8 mouse cellular contexts compared by ENCODE assay signal in genomic region chr10:94942449-94943041, GRCm38 (mm10). TPM values are rescaled to one million over a fixed set of nuclear protein-coding genes. Genes with fewer than 3 reads are reported as not detected.
DNase-seq lines count a peak whose midpoint lies in the region; ATAC-seq and TF ChIP-seq lines count a peak whose summit lies in the region.

No protein-coding gene starts in this region.

- H3K4me1 ChIP-seq in kidney, adult 2 months (ENCODE audit: control insufficient read depth, insufficient read depth, low read length) = no peaks in the 10 kb centered on the region
- H3K4me1 ChIP-seq in heart, embryonic 15.5 days (replicated peaks) = peaks cover 26% of the 10 kb centered on the region
- H3K4me1 ChIP-seq in limb, embryonic 14.5 days (ENCODE audit: control insufficient read depth, insufficient read depth, low read length) = peaks cover 14% of the 10 kb centered on the region
- H3K4me1 ChIP-seq in midbrain, embryonic 13.5 days (replicated peaks) = peaks cover 60% of the 10 kb centered on the region

- H3K9me3 ChIP-seq in heart, embryonic 15.5 days (replicated peaks) = no peaks in the 10 kb centered on the region
- no peaks in the 10 kb centered on the region for H3K9me3 ChIP-seq in limb, embryonic 14.5 days (ENCODE audit: control insufficient read depth, low read length)
- H3K9me3 ChIP-seq in midbrain, embryonic 13.5 days = no peaks in the 10 kb centered on the region

- peaks cover 7% of the 10 kb centered on the region for H3K27me3 ChIP-seq in kidney, adult 2 months (replicated peaks; ENCODE audit: control insufficient read depth, insufficient read depth, low read length)
- peaks cover 59% of the 10 kb centered on the region for H3K27me3 ChIP-seq in heart, embryonic 15.5 days
- peaks cover 49% of the 10 kb centered on the region for H3K27me3 ChIP-seq in limb, embryonic 14.5 days (ENCODE audit: control insufficient read depth, insufficient read depth, low read length)
- peaks cover 13% of the 10 kb centered on the region for H3K27me3 ChIP-seq in midbrain, embryonic 13.5 days

- no peak for ATAC-seq in heart, embryonic 15.5 days (replicated peaks; ENCODE audit: insufficient number of reproducible peaks, insufficient read depth, low FRiP score, low read depth)
- ATAC-seq in limb, embryonic 14.5 days (ENCODE audit: low FRiP score, low read depth) = peak; percentile 12; the same call in 1 of the 2 replicates
- ATAC-seq in midbrain, embryonic 13.5 days = peak; percentile 24; the same call in 1 of the 2 replicates

- no peak overlapping the region for H3K27ac ChIP-seq in kidney, adult 2 months (ENCODE audit: insufficient read depth, low read depth, low read length)
- peak overlapping the region; percentile 31; the same call in 1 of the 2 replicates for H3K27ac ChIP-seq in heart, embryonic 15.5 days
- no peak overlapping the region for H3K27ac ChIP-seq in limb, embryonic 14.5 days (replicated peaks; ENCODE audit: low read depth, low read length)
- H3K27ac ChIP-seq in midbrain, embryonic 13.5 days = peak overlapping the region; percentile 97

- peak overlapping the region; percentile 67 for H3K9ac ChIP-seq in heart, embryonic 15.5 days
- peak overlapping the region; percentile 66; the same call in 1 of the 2 replicates for H3K9ac ChIP-seq in limb, embryonic 14.5 days (ENCODE audit: low read depth, low read length, severe bottlenecking)
- H3K9ac ChIP-seq in midbrain, embryonic 13.5 days (replicated peaks) = peak overlapping the region; percentile 91

- no peak overlapping the region for H3K4me3 ChIP-seq in kidney, adult 2 months (ENCODE audit: insufficient read depth, low read depth, low read length)
- H3K4me3 ChIP-seq in heart, embryonic 15.5 days = peak overlapping the region; percentile 70
- peak overlapping the region; percentile 60 for H3K4me3 ChIP-seq in limb, embryonic 14.5 days (replicated peaks; ENCODE audit: low read length)
- peak overlapping the region; percentile 83 for H3K4me3 ChIP-seq in midbrain, embryonic 13.5 days (replicated peaks)

- H3K4me2 ChIP-seq in heart, embryonic 15.5 days = peak overlapping the region; percentile 96
- peak overlapping the region; percentile 96 for H3K4me2 ChIP-seq in limb, embryonic 14.5 days (replicated peaks; ENCODE audit: low read depth, low read length, severe bottlenecking)
- peak overlapping the region; percentile 73 for H3K4me2 ChIP-seq in midbrain, embryonic 13.5 days (replicated peaks)

- DNase-seq in kidney, adult 2 months = peak; percentile 20
- no peak for DNase-seq in kidney, adult 9 months
- peak; percentile 46 to 56 for DNase-seq in cerebellum, postnatal 14 days
- no peak for DNase-seq in limb, embryonic 14.5 days (ENCODE audit: low spot score)
- peak; percentile 22 to 24 for DNase-seq in thymus, adult 18-20 months
- no peak for DNase-seq in layer of hippocampus, postnatal 36 days

- no peak for TF ChIP-seq POLR2A in kidney, adult 2 months (IDR thresholded peaks at IDR 0.05; ENCODE audit: low read depth, low read length)
- no peak for TF ChIP-seq POLR2A in limb, embryonic 14.5 days (IDR thresholded peaks at IDR 0.05; ENCODE audit: borderline replicate concordance, extremely low read depth, insufficient read depth, insufficient read length)

- 14% methylated on average over 17 of the region's 17 CpGs for WGBS in kidney, adult 2 months
- 6% methylated on average over 17 of the region's 17 CpGs for WGBS in heart, embryonic 15.5 days
- 2% methylated on average over 17 of the region's 17 CpGs for WGBS in limb, embryonic 14.5 days
- 1% methylated on average over 17 of the region's 17 CpGs for WGBS in midbrain, embryonic 13.5 days

- H3K36me3 ChIP-seq in kidney, adult 2 months (ENCODE audit: control insufficient read depth, insufficient read depth, low read length) = no peaks in the 10 kb centered on the region
- H3K36me3 ChIP-seq in heart, embryonic 15.5 days = no peaks in the 10 kb centered on the region
- H3K36me3 ChIP-seq in limb, embryonic 14.5 days (ENCODE audit: control insufficient read depth, insufficient read depth, low read length) = no peaks in the 10 kb centered on the region
- no peaks in the 10 kb centered on the region for H3K36me3 ChIP-seq in midbrain, embryonic 13.5 days

- TF ChIP-seq CTCF in kidney, adult 2 months (conservative IDR thresholded peaks at IDR 0.05; ENCODE audit: insufficient read depth, insufficient read length, low read depth, low read length) = no peak

RNA-seq across cellular contexts. Expression of gene Plxnc1, which starts 2.1 kb away (rescaled TPM):
- 0.42 and 1.5 TPM in 2 replicates for polyA plus RNA-seq in kidney, adult 2 months (2012; rRNA removed)
- polyA plus RNA-seq in heart, embryonic 15.5 days (2015; fragmentation: Nextera tagmentation; extraction: Ambion mirVana) = 2.9 and 3.5 TPM in 2 replicates
- 4.2 and 4.7 TPM in 2 replicates for polyA plus RNA-seq in limb, embryonic 14.5 days (2012; rRNA removed)
- 3.0 and 3.6 TPM in 2 replicates for polyA plus RNA-seq in limb, embryonic 14.5 days (2014; fragmentation: Nextera tagmentation; extraction: Ambion mirVana)
- polyA plus RNA-seq in midbrain, embryonic 13.5 days (2015; fragmentation: Nextera tagmentation; extraction: Ambion mirVana) = 8.7 and 9.4 TPM in 2 replicates
- 10 to 100 TPM; 32.6 to 33.5 TPM for total RNA-seq in layer of hippocampus, postnatal 36 days (2021)

Comparison
In these comparisons a context has a peak if more than half of its experiments do, and no peak if none do; other contexts are left out.
1. DNase-seq: peak in kidney, adult 2 months (single experiment), cerebellum, postnatal 14 days (2 of 2) and thymus, adult 18-20 months (2 of 2); none in kidney, adult 9 months (single experiment), limb, embryonic 14.5 days (single experiment) and layer of hippocampus, postnatal 36 days (0 of 2).
2. H3K27ac ChIP-seq: peak in heart, embryonic 15.5 days (single experiment) and midbrain, embryonic 13.5 days (single experiment); none in kidney, adult 2 months (single experiment) and limb, embryonic 14.5 days (single experiment).
3. Peak in every context shown above with its lines, with median percentiles within 50 percentile points of each other: H3K4me2 ChIP-seq and H3K9ac ChIP-seq.